Mouse (Mus musculus) liver, embryonic 15.5 days (tissue): ENCODE results near the gene Ccs. TPM values are rescaled to one million over a fixed set of nuclear protein-coding genes. Genes with fewer than 3 reads are reported as not detected.
A peak's percentile ranks its signal among the peaks of the same experiment; 100 is the strongest.

ENCODE experiments used
- ATAC-seq: fragments of 200-750 bp; cut with Nextera tagmentation; 2 replicates; pipeline ENCODE4 v1.8.0; 2017; ENCODE audit warnings: moderate number of reproducible peaks, mild to moderate bottlenecking, moderate library complexity; ENCODE audit not compliant: insufficient read depth
- H3K27ac ChIP-seq: fragments of 300-500 bp; sonication (generic); replicated peaks from 2 replicates; pipeline ENCODE4 v1.5.1; 2015; ENCODE audit warnings: mild to moderate bottlenecking, inconsistent platforms
- H3K27me3 ChIP-seq: fragments of 300-500 bp; sonication (generic); 2 replicates; pipeline ENCODE4 v1.6.1; 2015; ENCODE audit warnings: mild to moderate bottlenecking, inconsistent platforms
- H3K36me3 ChIP-seq: fragments of 300-500 bp; sonication (generic); replicated peaks from 2 replicates; pipeline ENCODE4 v1.6.1; 2015; ENCODE audit warnings: moderate library complexity, mild to moderate bottlenecking, inconsistent platforms
- H3K4me1 ChIP-seq: fragments of 300-500 bp; sonication (generic); replicated peaks from 2 replicates; pipeline ENCODE4 v1.6.1; 2015; ENCODE audit warnings: inconsistent platforms
- H3K4me2 ChIP-seq: fragments of 300-500 bp; sonication (generic); 2 replicates; pipeline ENCODE4 v1.6.1; 2015; ENCODE audit warnings: moderate library complexity, mild to moderate bottlenecking, inconsistent platforms
- H3K4me3 ChIP-seq: fragments of 300-500 bp; sonication (generic); replicated peaks from 2 replicates; pipeline ENCODE4 v1.5.1; 2015; ENCODE audit warnings: mild to moderate bottlenecking, inconsistent platforms
- H3K9ac ChIP-seq: fragments of 300-500 bp; sonication (generic); 2 replicates; pipeline ENCODE4 v1.6.1; 2015; ENCODE audit warnings: moderate library complexity, mild to moderate bottlenecking, inconsistent platforms
- H3K9me3 ChIP-seq: fragments of 300-500 bp; sonication (generic); replicated peaks from 2 replicates; pipeline ENCODE4 v1.6.1; 2016; ENCODE audit warnings: inconsistent platforms
- WGBS: fragments of 180-500 bp; shearing (Covaris S2); methylation state at CpG from one replicate; pipeline ENCODE4 v1.1.7; 2015; ENCODE audit warnings: mixed read lengths; ENCODE audit not compliant: insufficient replicate concordance; 5-methylcytosine and 5-hydroxymethylcytosine counted together
- polyA plus RNA-seq: library from polyadenylated mRNA; unstranded; fragments of >200 nt; fragmentation: Nextera tagmentation; extraction: Ambion mirVana; gene quantifications from 2 replicates; pipeline ENCODE4 v1.2.1, GENCODE M21; 2015

Ccs gene
- polyA plus RNA-seq, 1 experiment from 2014 or later: 52.4 TPM

- no peaks in the 10 kb centered on the region for H3K9me3 ChIP-seq
- peak overlapping the region; percentile 83 for H3K4me3 ChIP-seq
- H3K27me3 ChIP-seq: no peaks in the 10 kb centered on the region
- H3K9ac ChIP-seq: peak overlapping the region; percentile 82
- H3K27ac ChIP-seq: peak overlapping the region; percentile 94
- peaks cover 32% of the 10 kb centered on the region for H3K4me1 ChIP-seq
- peak overlapping the region; percentile 76 for H3K4me2 ChIP-seq
- WGBS: under 1% methylated on average over 17 of the region's 17 CpGs
- no peaks in the 10 kb centered on the region for H3K36me3 ChIP-seq
- ATAC-seq: no peak
Measured at GRCm38 (mm10) chr19:4810746-4811062, 28.4 kb downstream of the Ccs start.

DNA sequence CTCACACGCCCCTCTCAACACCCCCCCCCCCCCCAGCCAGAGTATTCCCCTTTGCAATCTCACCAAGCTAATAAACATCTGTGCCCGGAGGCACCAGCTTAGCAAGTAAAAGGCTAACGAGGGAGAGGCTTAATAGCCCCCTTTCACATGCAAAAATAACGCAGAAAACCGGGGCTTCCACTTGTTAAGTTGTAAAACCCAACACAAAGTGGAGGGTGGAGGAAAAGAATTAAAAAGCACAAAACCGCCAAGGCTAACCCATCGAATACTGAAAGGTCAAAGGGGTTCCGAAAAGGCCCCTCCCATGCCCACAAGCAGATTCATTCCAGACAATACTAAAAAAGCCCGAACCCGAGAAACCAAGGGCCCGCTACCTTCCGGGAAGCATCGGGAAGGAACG lies 28.8 kb downstream of the Ccs start:
- H3K4me2 ChIP-seq: peak overlapping the region; percentile 76
- H3K27ac ChIP-seq: peak overlapping the region; percentile 94
- WGBS: under 1% methylated on average over 14 of the region's 14 CpGs
- ATAC-seq: no peak
- H3K27me3 ChIP-seq: no peaks in the 10 kb centered on the region
- peaks cover 33% of the 10 kb centered on the region for H3K4me1 ChIP-seq
- H3K36me3 ChIP-seq: no peaks in the 10 kb centered on the region
- H3K9ac ChIP-seq: peak overlapping the region; percentile 82
- H3K4me3 ChIP-seq: peak overlapping the region; percentile 83
- H3K9me3 ChIP-seq: no peaks in the 10 kb centered on the region

DNA sequence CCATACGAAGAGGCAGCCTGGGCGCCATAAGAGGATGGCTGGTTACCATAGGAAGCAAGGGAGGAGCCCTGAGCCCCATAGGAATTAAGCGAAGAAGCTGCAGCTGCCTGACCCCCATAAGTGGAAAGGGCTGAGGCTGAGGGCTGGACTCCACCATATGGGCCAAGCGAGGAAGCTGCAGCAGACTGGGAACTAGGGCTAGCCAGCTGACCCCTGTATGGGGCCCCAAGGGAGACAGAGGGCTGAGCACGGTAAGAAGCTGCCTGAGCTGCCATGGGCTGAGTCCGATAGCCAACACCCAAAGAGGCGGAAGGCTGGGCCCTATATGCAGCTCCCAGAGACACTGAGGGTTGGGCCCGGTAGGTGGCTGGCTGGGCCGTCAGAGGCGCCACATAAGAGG lies 35.8 kb downstream of the Ccs start:
- Histone ChIP-seq H3K9me3 (no peaks in the 10 kb centered on the region), H3K27ac (no peak overlapping the region), H3K4me3 (no peak overlapping the region), H3K4me1 (peaks cover 34% of the 10 kb centered on the region), H3K36me3 (peaks cover 60% of the 10 kb centered on the region), H3K4me2 (no peak overlapping the region), H3K27me3 (no peaks in the 10 kb centered on the region), H3K9ac (no peak overlapping the region)
- WGBS: 85% methylated on average over 10 of the region's 10 CpGs
- ATAC-seq: no peak

- Histone ChIP-seq H3K9me3 (no peaks in the 10 kb centered on the region), H3K27me3 (no peaks in the 10 kb centered on the region), H3K27ac (no peak overlapping the region), H3K4me2 (no peak overlapping the region), H3K9ac (no peak overlapping the region), H3K36me3 (peaks cover 66% of the 10 kb centered on the region), H3K4me3 (no peak overlapping the region), H3K4me1 (peaks cover 30% of the 10 kb centered on the region)
- ATAC-seq: no peak
- 96% methylated on average over 7 of the region's 7 CpGs for WGBS
Measured at GRCm38 (mm10) chr19:4802691-4803091, 36.4 kb downstream of the Ccs start.

- Histone ChIP-seq H3K4me2 (no peak overlapping the region), H3K27ac (no peak overlapping the region), H3K9me3 (no peaks in the 10 kb centered on the region), H3K9ac (no peak overlapping the region), H3K36me3 (peaks cover 80% of the 10 kb centered on the region), H3K4me3 (no peak overlapping the region), H3K27me3 (no peaks in the 10 kb centered on the region), H3K4me1 (peaks cover 45% of the 10 kb centered on the region)
- WGBS: 81% methylated on average over 5 of the region's 5 CpGs
- ATAC-seq: no peak
Measured at GRCm38 (mm10) chr19:4799083-4799482, 40.0 kb downstream of the Ccs start.

GRCm38 (mm10) chr19:4797846-4798245 lies 41.3 kb downstream of the Ccs start:
- Histone ChIP-seq H3K27me3 (no peaks in the 10 kb centered on the region), H3K36me3 (peaks cover 68% of the 10 kb centered on the region), H3K9me3 (no peaks in the 10 kb centered on the region), H3K27ac (no peak overlapping the region), H3K4me2 (no peak overlapping the region), H3K4me1 (peaks cover 40% of the 10 kb centered on the region), H3K9ac (no peak overlapping the region), H3K4me3 (no peak overlapping the region)
- no peak for ATAC-seq
- WGBS: 90% methylated on average over 2 of the region's 2 CpGs

- Histone ChIP-seq H3K9ac (no peak overlapping the region), H3K27ac (peak overlapping the region; percentile 7), H3K36me3 (peaks cover 62% of the 10 kb centered on the region)
Measured at GRCm38 (mm10) chr19:4795929-4796328, 43.2 kb downstream of the Ccs start.

DNA sequence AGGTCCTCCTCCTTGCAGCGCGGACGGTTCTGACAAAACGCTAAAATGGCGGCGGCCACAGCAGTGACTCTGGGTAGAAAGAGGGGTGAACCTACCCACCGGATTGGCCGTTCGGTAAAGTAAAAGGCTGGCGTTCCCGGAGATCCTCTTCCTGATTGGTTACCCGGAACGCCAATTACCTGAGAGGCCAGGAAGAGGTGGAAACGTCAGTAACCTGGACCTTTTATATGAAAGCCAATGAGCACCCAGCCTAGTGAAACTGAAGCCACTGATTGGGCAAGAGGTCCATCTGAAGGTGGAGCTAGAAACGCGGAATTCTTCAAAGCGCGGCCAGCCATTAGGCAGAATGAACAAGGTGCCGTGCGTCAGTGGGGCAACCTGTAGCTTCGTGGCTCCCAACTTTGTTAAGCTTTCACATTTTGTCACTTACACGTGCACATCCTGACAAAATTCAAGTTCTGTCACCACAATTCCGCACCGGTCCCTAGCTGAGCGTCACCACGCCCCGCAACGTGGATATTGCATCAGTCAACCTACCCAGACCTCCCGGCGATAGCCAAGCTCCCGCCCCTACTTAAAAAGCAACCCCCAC lies 45.2 kb downstream of the Ccs start, which contains the start of gene Rbm4:
TSS of gene Rbm4 (minus strand) at position 71 of the 592 bp plus-strand sequence.
- no peaks in the 10 kb centered on the region for H3K9me3 ChIP-seq
- peak within 1 kb of the TSS; percentile 88 for H3K27ac ChIP-seq
- peak; percentile 95 for ATAC-seq
- H3K4me1 ChIP-seq: peaks cover 66% of the 10 kb centered on the region
- peak within 1 kb of the TSS; percentile 68 for H3K9ac ChIP-seq
- H3K4me2 ChIP-seq: peak within 1 kb of the TSS; percentile 74
- peaks cover 60% of the 10 kb centered on the region for H3K36me3 ChIP-seq
- H3K4me3 ChIP-seq: peak within 1 kb of the TSS; percentile 78
- under 1% methylated on average over 31 of the region's 31 CpGs for WGBS
- H3K27me3 ChIP-seq: no peaks in the 10 kb centered on the region

More at GRCm38 (mm10) chr19:4795929-4796328, 43.2 kb downstream of the Ccs start:
- no peak for ATAC-seq
- Histone ChIP-seq H3K27me3 (no peaks in the 10 kb centered on the region), H3K4me3 (no peak overlapping the region), H3K9me3 (no peaks in the 10 kb centered on the region), H3K4me2 (no peak overlapping the region), H3K4me1 (peaks cover 52% of the 10 kb centered on the region)
- 75% methylated on average over 1 of the region's 1 CpGs for WGBS

DNA sequence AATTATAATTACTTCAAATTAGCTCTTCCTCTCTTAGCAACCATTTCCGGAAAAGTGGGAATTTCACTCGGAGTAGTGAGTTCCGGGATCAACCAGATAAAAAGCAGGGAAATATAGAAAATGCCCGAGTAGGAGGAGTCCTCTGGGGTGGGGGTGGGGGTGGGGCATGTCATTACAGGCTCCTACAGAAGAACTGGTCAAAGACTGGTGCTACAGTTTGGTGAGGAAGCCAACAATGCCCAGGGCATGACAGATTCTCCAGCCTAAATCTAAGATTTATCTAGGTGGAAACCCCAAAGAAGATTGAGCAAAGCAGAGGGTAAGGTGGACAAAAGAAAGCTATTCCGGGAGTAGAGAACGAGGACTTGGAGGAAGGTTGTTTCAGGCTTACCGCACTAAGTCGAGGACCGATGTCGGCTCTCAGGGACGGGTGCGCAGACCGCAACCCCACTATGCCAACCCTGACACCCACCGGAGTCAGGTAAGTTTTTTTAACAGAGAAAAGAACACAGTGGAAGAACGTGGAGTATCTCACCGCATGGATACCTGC lies 45.8 kb downstream of the Ccs start:
- peaks cover 66% of the 10 kb centered on the region for H3K4me1 ChIP-seq
- peaks cover 60% of the 10 kb centered on the region for H3K36me3 ChIP-seq
- H3K4me2 ChIP-seq: peak overlapping the region; percentile 74
- H3K27me3 ChIP-seq: no peaks in the 10 kb centered on the region
- no peaks in the 10 kb centered on the region for H3K9me3 ChIP-seq
- H3K27ac ChIP-seq: peak overlapping the region; percentile 88
- H3K4me3 ChIP-seq: peak overlapping the region; percentile 78
- peak; percentile 52 for ATAC-seq
- WGBS: under 1% methylated on average over 16 of the region's 16 CpGs
- peak overlapping the region; percentile 68 for H3K9ac ChIP-seq

DNA sequence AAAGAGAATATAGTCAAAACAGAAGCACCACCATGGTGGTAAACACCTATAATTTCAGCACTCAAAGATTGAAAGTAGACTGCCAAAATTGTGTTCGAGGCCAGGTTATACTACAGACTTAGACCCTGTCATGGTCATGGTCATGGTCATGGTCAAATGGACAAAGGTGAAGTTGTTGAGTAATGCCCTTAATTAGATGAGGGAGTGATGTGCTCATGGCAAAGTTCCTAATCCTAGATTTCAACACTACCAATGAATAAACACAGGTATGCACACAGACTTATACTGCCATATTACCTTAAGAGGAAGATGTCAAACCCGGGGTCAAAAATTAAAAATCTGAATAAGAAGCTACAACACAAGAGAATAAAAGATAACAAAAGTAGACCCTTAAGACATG lies 52.8 kb downstream of the Ccs start:
- no peak overlapping the region for H3K4me2 ChIP-seq
- H3K27me3 ChIP-seq: no peaks in the 10 kb centered on the region
- no peak overlapping the region for H3K4me3 ChIP-seq
- no peak overlapping the region for H3K9ac ChIP-seq
- ATAC-seq: no peak
- peaks cover 33% of the 10 kb centered on the region for H3K4me1 ChIP-seq
- WGBS: 84% methylated on average over 2 of the region's 2 CpGs
- H3K9me3 ChIP-seq: no peaks in the 10 kb centered on the region
- no peak overlapping the region for H3K27ac ChIP-seq
- peaks cover 96% of the 10 kb centered on the region for H3K36me3 ChIP-seq

DNA sequence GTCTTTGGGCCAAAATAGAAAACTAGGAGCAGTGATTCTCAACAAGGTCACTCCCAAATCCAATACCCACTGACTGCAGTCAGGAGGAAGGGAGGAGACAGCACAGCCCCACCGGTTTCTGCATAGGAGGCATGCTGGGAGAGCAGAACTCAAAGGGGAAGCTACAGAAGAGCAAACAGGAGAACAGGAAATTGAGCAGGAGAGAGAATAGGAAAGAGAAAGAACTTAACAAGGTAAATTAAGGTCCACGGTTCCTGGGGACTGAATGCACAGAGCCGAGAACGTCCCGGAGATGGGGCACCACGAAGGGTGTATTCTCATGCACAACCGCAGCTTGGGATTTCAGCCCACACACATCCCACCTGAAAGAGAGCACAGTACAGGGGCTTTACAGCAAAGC lies 53.9 kb downstream of the Ccs start:
- Histone ChIP-seq H3K27me3 (no peaks in the 10 kb centered on the region), H3K9me3 (no peaks in the 10 kb centered on the region), H3K36me3 (peaks cover 95% of the 10 kb centered on the region), H3K4me3 (no peak overlapping the region), H3K27ac (no peak overlapping the region), H3K4me1 (peaks cover 23% of the 10 kb centered on the region), H3K9ac (no peak overlapping the region), H3K4me2 (no peak overlapping the region)
- 77% methylated on average over 7 of the region's 7 CpGs for WGBS
- ATAC-seq: no peak

DNA sequence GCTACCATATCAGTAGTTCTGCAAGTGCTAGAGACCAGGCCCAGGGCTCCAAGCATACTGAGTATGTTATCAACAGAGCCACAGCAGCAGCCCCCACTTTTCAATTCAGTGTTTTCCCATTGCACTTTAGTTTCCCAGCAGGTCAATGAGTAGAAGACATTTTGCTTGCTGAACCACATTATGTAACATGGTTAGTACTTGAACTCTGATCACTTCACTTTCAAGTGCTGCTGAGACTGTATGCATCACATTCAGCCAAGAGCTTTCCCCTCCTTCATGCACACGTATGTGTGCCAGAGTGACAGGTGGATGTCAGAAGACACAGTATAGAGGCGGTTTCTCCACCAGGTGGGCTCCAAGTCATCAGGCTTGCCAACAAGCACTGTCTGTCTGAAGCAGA lies 56.2 kb downstream of the Ccs start:
- H3K4me3 ChIP-seq: no peak overlapping the region
- no peak for ATAC-seq
- no peaks in the 10 kb centered on the region for H3K27me3 ChIP-seq
- 85% methylated on average over 2 of the region's 2 CpGs for WGBS
- H3K27ac ChIP-seq: no peak overlapping the region
- peaks cover 15% of the 10 kb centered on the region for H3K4me1 ChIP-seq
- no peaks in the 10 kb centered on the region for H3K9me3 ChIP-seq
- H3K36me3 ChIP-seq: peaks cover 93% of the 10 kb centered on the region
- H3K9ac ChIP-seq: no peak overlapping the region
- no peak overlapping the region for H3K4me2 ChIP-seq
